13 mouse cellular contexts compared by ENCODE assay signal in genomic region chr16:13670896-13671295, GRCm38 (mm10). TPM values are rescaled to one million over a fixed set of nuclear protein-coding genes. Genes with fewer than 3 reads are reported as not detected.
DNase-seq lines count a peak whose midpoint lies in the region; ATAC-seq and TF ChIP-seq lines count a peak whose summit lies in the region.
"Not testable (repeated sequence)": the region's sequence is repeated elsewhere in the genome, so short reads cannot be mapped to it uniquely, and the experiment has no call there.
"Had no signal": no experiment of that assay in that cellular context is flagged by ENCODE, and none has a peak within 500 bp of the region (broad histone marks: within the 10 kb centered on the region; RNA-seq: fewer than 3 reads in every experiment).

No protein-coding gene starts in this region.

- not testable (repeated sequence) for H3K27ac ChIP-seq in CH12.LX (ENCODE audit: insufficient read depth, low read depth); hindbrain, embryonic 13.5 days; kidney, embryonic 16.5 days (ENCODE audit: low read length); midbrain, embryonic 12.5 days (replicated peaks)
- peak overlapping the region; percentile 89; the same call in 1 of the 2 replicates for H3K27ac ChIP-seq in embryonic facial prominence, embryonic 13.5 days
- H3K27ac ChIP-seq in liver, embryonic 13.5 days: peak overlapping the region; percentile 84

- DNase-seq in CH12.LX (ENCODE audit: extremely low read depth): not testable (repeated sequence)
- peak; percentile 80 for DNase-seq in heart, adult 11 months
- DNase-seq in liver, embryonic 13.5 days: peak; percentile 6
- DNase-seq in retina, embryonic 14.5 days (ENCODE audit: low spot score): peak; percentile 4

- dilution Hi-C loops in CH12.LX (cut with MboI; ENCODE audit: extremely low pct_ligation_motif_present, extremely low pct_unique_long_range_greater_than_20kb, low sequenced_read_pairs): not testable (repeated sequence)

- H3K36me3 ChIP-seq in CH12.LX (replicated peaks in 1 of 2; ENCODE audit: control insufficient read depth in 1 of 2, insufficient read depth in 1 of 2, low read length in 1 of 2): peaks cover 5 to 24% of the 10 kb centered on the region in 2 experiments
- not testable (repeated sequence) for H3K36me3 ChIP-seq in embryonic facial prominence, embryonic 13.5 days; hindbrain, embryonic 13.5 days; kidney, embryonic 16.5 days (ENCODE audit: insufficient read depth, low read length); liver, embryonic 13.5 days; midbrain, embryonic 12.5 days

- TF ChIP-seq RAD21 in CH12.LX (IDR thresholded peaks at IDR 0.05; ENCODE audit: low read depth, low read length): not testable (repeated sequence)

- not testable (repeated sequence) for TF ChIP-seq EP300 in CH12.LX (IDR thresholded peaks at IDR 0.05; ENCODE audit: low read length)

- not testable (repeated sequence) for TF ChIP-seq CTCF in CH12.LX (conservative IDR thresholded peaks at IDR 0.05 in 1 of 2, IDR thresholded peaks at IDR 0.05 in 1 of 2; ENCODE audit: low read depth in 2 of 2, low read length in 2 of 2)

- H3K9ac ChIP-seq in CH12.LX (ENCODE audit: insufficient read depth, low read depth): peak overlapping the region; percentile 86; the same call in 1 of the 2 replicates
- H3K9ac ChIP-seq in embryonic facial prominence, embryonic 13.5 days; hindbrain, embryonic 13.5 days; kidney, embryonic 16.5 days (replicated peaks; ENCODE audit: low read length); midbrain, embryonic 12.5 days (replicated peaks): not testable (repeated sequence)
- peak overlapping the region; percentile 91; the same call in 1 of the 2 replicates for H3K9ac ChIP-seq in liver, embryonic 13.5 days

- peaks cover 5 to 49% of the 10 kb centered on the region in 2 experiments for H3K4me1 ChIP-seq in CH12.LX (ENCODE audit: control insufficient read depth in 1 of 2, insufficient read depth in 2 of 2)
- H3K4me1 ChIP-seq in embryonic facial prominence, embryonic 13.5 days: peaks cover 10% of the 10 kb centered on the region
- H3K4me1 ChIP-seq in hindbrain, embryonic 13.5 days (replicated peaks): peaks cover 30% of the 10 kb centered on the region
- H3K4me1 ChIP-seq in kidney, embryonic 16.5 days (ENCODE audit: insufficient read depth, low read length): peaks cover 16% of the 10 kb centered on the region
- peaks cover 46% of the 10 kb centered on the region for H3K4me1 ChIP-seq in liver, embryonic 13.5 days (replicated peaks)
- peaks cover 19% of the 10 kb centered on the region for H3K4me1 ChIP-seq in midbrain, embryonic 12.5 days

- not testable (repeated sequence) for H3K9me3 ChIP-seq in CH12.LX (replicated peaks; ENCODE audit: low read length); embryonic facial prominence, embryonic 13.5 days; hindbrain, embryonic 13.5 days; kidney, embryonic 16.5 days (ENCODE audit: low read length); liver, embryonic 13.5 days (replicated peaks); midbrain, embryonic 12.5 days

- H3K27me3 ChIP-seq in CH12.LX (replicated peaks); embryonic facial prominence, embryonic 13.5 days; hindbrain, embryonic 13.5 days; kidney, embryonic 16.5 days (ENCODE audit: insufficient read depth, low read length); liver, embryonic 13.5 days; midbrain, embryonic 12.5 days: not testable (repeated sequence)

- in situ Hi-C loops in CH12.LX (cut with MboI; ENCODE audit: low pct_ligation_motif_present, low pct_unique_long_range_greater_than_20kb, low sequenced_read_pairs): not testable (repeated sequence)

- not testable (repeated sequence) for TF ChIP-seq POLR2A in CH12.LX (IDR thresholded peaks at IDR 0.05; ENCODE audit: low read depth, low read length)

- H3K79me2 ChIP-seq in CH12.LX (replicated peaks; ENCODE audit: control insufficient read depth, extremely low read depth, insufficient read depth, poor library complexity, severe bottlenecking): peaks cover 45% of the 10 kb centered on the region

- ATAC-seq in embryonic facial prominence, embryonic 13.5 days (ENCODE audit: insufficient number of reproducible peaks, insufficient read depth, low FRiP score, low TSS enrichment, low read depth); hindbrain, embryonic 13.5 days (ENCODE audit: low FRiP score); kidney, embryonic 16.5 days (ENCODE audit: low FRiP score, low TSS enrichment); liver, embryonic 13.5 days (ENCODE audit: low read depth); midbrain, embryonic 12.5 days (ENCODE audit: low FRiP score, low read depth): not testable (repeated sequence)

- 77% methylated on average over 5 of the region's 5 CpGs for WGBS in embryonic facial prominence, embryonic 13.5 days
- WGBS in hindbrain, embryonic 13.5 days: 78% methylated on average over 5 of the region's 5 CpGs
- WGBS in kidney, embryonic 16.5 days: 79% methylated on average over 5 of the region's 5 CpGs
- WGBS in liver, embryonic 13.5 days (ENCODE audit: insufficient replicate concordance): 48% methylated on average over 5 of the region's 5 CpGs
- 80% methylated on average over 5 of the region's 5 CpGs for WGBS in midbrain, embryonic 12.5 days

- H3K4me2 ChIP-seq in CH12.LX (ENCODE audit: insufficient read depth, low read depth, poor library complexity, severe bottlenecking): peak overlapping the region; percentile 76; the same call in 1 of the 2 replicates
- peak overlapping the region; percentile 77 for H3K4me2 ChIP-seq in embryonic facial prominence, embryonic 13.5 days
- peak overlapping the region; percentile 58 for H3K4me2 ChIP-seq in hindbrain, embryonic 13.5 days
- H3K4me2 ChIP-seq in kidney, embryonic 16.5 days (replicated peaks; ENCODE audit: low read depth, low read length): peak overlapping the region; percentile 60
- peak overlapping the region; percentile 93 for H3K4me2 ChIP-seq in liver, embryonic 13.5 days
- peak overlapping the region; percentile 84 for H3K4me2 ChIP-seq in midbrain, embryonic 12.5 days (replicated peaks)

- peak overlapping the region in 1 of 3 experiments; percentile 86 for H3K4me3 ChIP-seq in CH12.LX (replicated peaks in 1 of 3; ENCODE audit: low read depth in 2 of 3, low read length in 2 of 3, poor library complexity in 1 of 3)
- H3K4me3 ChIP-seq in embryonic facial prominence, embryonic 13.5 days: not testable (repeated sequence)
- H3K4me3 ChIP-seq in hindbrain, embryonic 13.5 days: peak overlapping the region; percentile 94
- peak overlapping the region; percentile 86; the same call in 1 of the 2 replicates for H3K4me3 ChIP-seq in kidney, embryonic 16.5 days (ENCODE audit: low read length)
- peak overlapping the region; percentile 92 for H3K4me3 ChIP-seq in liver, embryonic 13.5 days (replicated peaks)
- H3K4me3 ChIP-seq in midbrain, embryonic 12.5 days: peak overlapping the region; percentile 98; the same call in 1 of the 2 replicates

RNA-seq across cellular contexts. Expression of gene Bfar, which starts 0.8 kb away (rescaled TPM):
- total RNA-seq in CH12.LX (2012; rRNA removed) (44.4 and 44.9 TPM in 2 replicates), CH12.LX (2014; rRNA removed) (41.0 and 43.9 TPM in 2 replicates)
- polyA plus RNA-seq in CH12.LX (2012; ENCODE audit: insufficient read length, low read depth): 42.6 and 43.1 TPM in 2 replicates
- 47.6 and 53.1 TPM in 2 replicates for polyA plus RNA-seq in embryonic facial prominence, embryonic 13.5 days (2015; fragmentation: Nextera tagmentation; extraction: Ambion mirVana)
- 51.5 and 54.6 TPM in 2 replicates for polyA plus RNA-seq in hindbrain, embryonic 13.5 days (2015; fragmentation: Nextera tagmentation; extraction: Ambion mirVana)
- polyA plus RNA-seq in kidney, embryonic 16.5 days (2015; fragmentation: Nextera tagmentation; extraction: Ambion mirVana): 53.7 and 58.0 TPM in 2 replicates
- 14.1 and 14.9 TPM in 2 replicates for polyA plus RNA-seq in liver, embryonic 13.5 days (2015; fragmentation: Nextera tagmentation; extraction: Ambion mirVana)
- polyA plus RNA-seq in midbrain, embryonic 12.5 days (2016; fragmentation: Nextera tagmentation; extraction: Ambion mirVana): 49.1 and 49.8 TPM in 2 replicates

RNA-seq across cellular contexts. Expression of gene 3110001I22Rik, which starts 0.8 kb away (rescaled TPM):
- total RNA-seq in CH12.LX (2012; rRNA removed) (5.6 and 9.0 TPM in 2 replicates), CH12.LX (2014; rRNA removed) (24.2 and 25.4 TPM in 2 replicates)
- 10.8 TPM in 2 replicates for polyA plus RNA-seq in CH12.LX (2012; ENCODE audit: insufficient read length, low read depth)
- 6.2 and 7.1 TPM in 2 replicates for polyA plus RNA-seq in embryonic facial prominence, embryonic 13.5 days (2015; fragmentation: Nextera tagmentation; extraction: Ambion mirVana)
- 8.5 and 8.9 TPM in 2 replicates for polyA plus RNA-seq in hindbrain, embryonic 13.5 days (2015; fragmentation: Nextera tagmentation; extraction: Ambion mirVana)
- polyA plus RNA-seq in kidney, embryonic 16.5 days (2015; fragmentation: Nextera tagmentation; extraction: Ambion mirVana): 4.9 and 5.9 TPM in 2 replicates
- polyA plus RNA-seq in liver, embryonic 13.5 days (2015; fragmentation: Nextera tagmentation; extraction: Ambion mirVana): 3.0 and 3.1 TPM in 2 replicates
- 9.7 and 11.7 TPM in 2 replicates for polyA plus RNA-seq in midbrain, embryonic 12.5 days (2016; fragmentation: Nextera tagmentation; extraction: Ambion mirVana)

RNA-seq across cellular contexts. Expression of gene Parn, which starts 2.9 kb away (rescaled TPM):
- total RNA-seq in CH12.LX (2012; rRNA removed) (56.9 and 62.6 TPM in 2 replicates), CH12.LX (2014; rRNA removed) (43.1 and 48.7 TPM in 2 replicates)
- polyA plus RNA-seq in CH12.LX (2012; ENCODE audit: insufficient read length, low read depth): 88.6 and 90.5 TPM in 2 replicates
- 41.8 and 42.2 TPM in 2 replicates for polyA plus RNA-seq in embryonic facial prominence, embryonic 13.5 days (2015; fragmentation: Nextera tagmentation; extraction: Ambion mirVana)
- 36.2 and 37.3 TPM in 2 replicates for polyA plus RNA-seq in hindbrain, embryonic 13.5 days (2015; fragmentation: Nextera tagmentation; extraction: Ambion mirVana)
- 48.3 and 49.1 TPM in 2 replicates for polyA plus RNA-seq in kidney, embryonic 16.5 days (2015; fragmentation: Nextera tagmentation; extraction: Ambion mirVana)
- polyA plus RNA-seq in liver, embryonic 13.5 days (2015; fragmentation: Nextera tagmentation; extraction: Ambion mirVana): 21.5 and 24.9 TPM in 2 replicates
- 40.5 and 41.4 TPM in 2 replicates for polyA plus RNA-seq in midbrain, embryonic 12.5 days (2016; fragmentation: Nextera tagmentation; extraction: Ambion mirVana)

RNA-seq across cellular contexts. Expression of gene Pla2g10, which starts 59.9 kb away (rescaled TPM):
- not detected in 2 replicates for total RNA-seq in CH12.LX (2012; rRNA removed)
- total RNA-seq in CH12.LX (2014; rRNA removed): not detected in 2 replicates
- not detected in 2 replicates for polyA plus RNA-seq in CH12.LX (2012; ENCODE audit: insufficient read length, low read depth)
- polyA plus RNA-seq in embryonic facial prominence, embryonic 13.5 days (2015; fragmentation: Nextera tagmentation; extraction: Ambion mirVana): 0.15 TPM in 1 of 2 replicates, not detected in the other
- polyA plus RNA-seq in hindbrain, embryonic 13.5 days (2015; fragmentation: Nextera tagmentation; extraction: Ambion mirVana): 0.56 and 1.1 TPM in 2 replicates
- polyA plus RNA-seq in kidney, embryonic 16.5 days (2015; fragmentation: Nextera tagmentation; extraction: Ambion mirVana): 0.35 TPM in 1 of 2 replicates, not detected in the other
- polyA plus RNA-seq in liver, embryonic 13.5 days (2015; fragmentation: Nextera tagmentation; extraction: Ambion mirVana): 0.24 TPM in 1 of 2 replicates, not detected in the other
- polyA plus RNA-seq in midbrain, embryonic 12.5 days (2016; fragmentation: Nextera tagmentation; extraction: Ambion mirVana): 0.32 and 0.34 TPM in 2 replicates
- total RNA-seq: heart, adult 18-20 months; layer of hippocampus, adult 18-20 months; left cerebral cortex, postnatal 10 days had no signal
- polyA plus RNA-seq: activated CD4-positive, CD25-positive, alpha-beta regulatory T cell, adult 4 months; embryonic facial prominence, embryonic 11.5 days had no signal
